Mouse (Mus musculus): ENCODE measurements at regions not wholly inside any gene's neighbourhood (a gene's known extent, or its start where the extent isn't known, plus 50 kb on each side); places are given as distances from the start of the nearest gene placed in this dataset.

GRCm38 (mm10) chr1:28229611-28230010, 550.4 kb downstream of the Gm597 start:
- Histone ChIP-seq H3K4me1 (ENCODE audit: control insufficient read depth, insufficient read depth, low read length) (no peaks in the 10 kb centered on the region), H3K36me3 (ENCODE audit: control insufficient read depth, insufficient read depth, low read length) (no peaks in the 10 kb centered on the region), H3K9me3 (replicated peaks; ENCODE audit: control insufficient read depth, low read length) (no peaks in the 10 kb centered on the region), H3K4me3 (replicated peaks; ENCODE audit: low read length) (no peak overlapping the region), H3K27ac (ENCODE audit: low read length) (no peak overlapping the region), H3K4me2 (ENCODE audit: low read depth, low read length) (no peak overlapping the region), H3K9ac (ENCODE audit: low read length) (no peak overlapping the region), H3K27me3 (ENCODE audit: control insufficient read depth, insufficient read depth, low read length) (no peaks in the 10 kb centered on the region)
- ATAC-seq (ENCODE audit: insufficient read depth, low FRiP score): no peak

GRCm38 (mm10) chr1:28214243-28215038, 565.6 kb downstream of the Gm597 start:
- 23% methylated on average over 2 of the region's 2 CpGs for WGBS
- H3K27ac ChIP-seq (ENCODE audit: low read length): peak overlapping the region; percentile 49
- H3K9ac ChIP-seq (ENCODE audit: low read length): no peak overlapping the region
- no peaks in the 10 kb centered on the region for H3K4me1 ChIP-seq (ENCODE audit: control insufficient read depth, insufficient read depth, low read length)
- H3K4me2 ChIP-seq (ENCODE audit: low read depth, low read length): no peak overlapping the region
- no peaks in the 10 kb centered on the region for H3K27me3 ChIP-seq (ENCODE audit: control insufficient read depth, insufficient read depth, low read length)
- H3K9me3 ChIP-seq (replicated peaks; ENCODE audit: control insufficient read depth, low read length): no peaks in the 10 kb centered on the region
- H3K4me3 ChIP-seq (replicated peaks; ENCODE audit: low read length): no peak overlapping the region
- ATAC-seq (ENCODE audit: insufficient read depth, low FRiP score): peak; percentile 86
- no peaks in the 10 kb centered on the region for H3K36me3 ChIP-seq (ENCODE audit: control insufficient read depth, insufficient read depth, low read length)

Measured in stomach, embryonic 16.5 days (tissue).